Mouse (Mus musculus) cortical plate, adult 2 months (tissue): Measurements from ENCODE around the gene Igdcc3.

Experiments
- CTCF ChIP-seq: fragments of 200-500 bp; IDR thresholded peaks from 2 replicates; pipeline ENCODE4 v1.5.1; 2011; ENCODE audit warnings: mild to moderate bottlenecking, control low read depth, low read length; ENCODE audit not compliant: insufficient read depth; ENCODE audit errors: extremely low read depth
- POLR2A ChIP-seq: fragments of 200-500 bp; IDR thresholded peaks from 2 replicates; pipeline ENCODE4 v1.6.1; 2011; ENCODE audit warnings: mild to moderate bottlenecking, low read length, control low read depth; ENCODE audit not compliant: insufficient read depth; ENCODE audit errors: extremely low read depth

DNA sequence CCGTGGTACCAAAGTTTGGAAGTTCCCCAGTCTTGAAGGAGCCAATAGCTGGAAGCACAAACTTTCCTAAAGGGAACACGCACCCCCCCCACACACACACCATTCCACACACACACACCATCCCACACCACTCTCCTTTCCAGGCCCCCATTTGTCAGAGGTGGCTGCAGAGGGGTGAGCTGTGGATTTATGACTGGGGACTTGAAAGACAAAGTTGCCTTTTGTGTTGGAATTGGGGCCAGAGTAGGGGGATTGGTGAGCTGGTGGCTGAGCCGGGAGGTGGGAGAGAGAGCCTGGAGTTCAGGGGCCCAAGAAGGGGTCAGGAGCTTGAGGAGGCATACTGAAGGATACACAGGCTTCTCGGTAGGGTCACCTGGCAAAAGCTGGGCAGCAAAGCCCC is 28.0 kb downstream of the Igdcc3 start:
- TF ChIP-seq POLR2A (no peak), CTCF (no peak)
